Mouse (Mus musculus): ENCODE data around the gene Sprr2e.

The Sprr2e gene

GRCm38 (mm10) chr3:92351843-92352242 lies at the start of gene Sprr2e:
Gene Sprr2e (plus strand): TSS chr3:92352143.
- DNase-seq (ENCODE audit: low spot score in 2 of 2), result no peak

- no peak for DNase-seq (ENCODE audit: low spot score in 2 of 2)
Measured at GRCm38 (mm10) chr3:92307406-92307805, 44.5 kb upstream of the Sprr2e start.

GRCm38 (mm10) chr3:92316320-92316719 lies 35.6 kb upstream of the Sprr2e start, which contains the start of gene Sprr2b:
Gene Sprr2b (plus strand): TSS chr3:92316620.
- DNase-seq (ENCODE audit: low spot score in 2 of 2), result no peak

GRCm38 (mm10) chr3:92317384-92317783 lies 34.6 kb upstream of the Sprr2e start:
- DNase-seq (ENCODE audit: low spot score in 2 of 2), result no peak

- no peak for DNase-seq (ENCODE audit: low spot score in 2 of 2)
Measured at GRCm38 (mm10) chr3:92336278-92336677, 15.7 kb upstream of the Sprr2e start.

- DNase-seq (ENCODE audit: low spot score in 2 of 2), result no peak
Measured at GRCm38 (mm10) chr3:92338840-92339239, 13.1 kb upstream of the Sprr2e start, which contains the start of gene Sprr2d. Gene Sprr2d (plus strand): TSS chr3:92339140.

- no peak for DNase-seq (ENCODE audit: low spot score in 2 of 2)
Measured at GRCm38 (mm10) chr3:92361619-92362018, 9.7 kb downstream of the Sprr2e start.

GRCm38 (mm10) chr3:92364887-92365286 lies 12.9 kb downstream of the Sprr2e start, which contains the start of gene Sprr2f:
Gene Sprr2f (plus strand): TSS chr3:92365187.
- DNase-seq (ENCODE audit: low spot score in 2 of 2), result no peak

GRCm38 (mm10) chr3:92373613-92374012 lies 21.7 kb downstream of the Sprr2e start:
- DNase-seq (ENCODE audit: low spot score in 2 of 2), result no peak

- no peak for DNase-seq (ENCODE audit: low spot score in 2 of 2)
Measured at GRCm38 (mm10) chr3:92385385-92385784, 33.4 kb downstream of the Sprr2e start, which contains the start of gene Sprr2h. Gene Sprr2h (plus strand): TSS chr3:92385685.

GRCm38 (mm10) chr3:92394301-92394700 lies 42.4 kb downstream of the Sprr2e start:
- no peak for DNase-seq (ENCODE audit: low spot score in 2 of 2)

Measured in right cerebral cortex, postnatal 10 days (tissue).